Mouse (Mus musculus): ENCODE measurements at regions not wholly inside any gene's neighbourhood (a gene's known extent, or its start where the extent isn't known, plus 50 kb on each side); places are given as distances from the start of the nearest gene placed in this dataset.

DNA sequence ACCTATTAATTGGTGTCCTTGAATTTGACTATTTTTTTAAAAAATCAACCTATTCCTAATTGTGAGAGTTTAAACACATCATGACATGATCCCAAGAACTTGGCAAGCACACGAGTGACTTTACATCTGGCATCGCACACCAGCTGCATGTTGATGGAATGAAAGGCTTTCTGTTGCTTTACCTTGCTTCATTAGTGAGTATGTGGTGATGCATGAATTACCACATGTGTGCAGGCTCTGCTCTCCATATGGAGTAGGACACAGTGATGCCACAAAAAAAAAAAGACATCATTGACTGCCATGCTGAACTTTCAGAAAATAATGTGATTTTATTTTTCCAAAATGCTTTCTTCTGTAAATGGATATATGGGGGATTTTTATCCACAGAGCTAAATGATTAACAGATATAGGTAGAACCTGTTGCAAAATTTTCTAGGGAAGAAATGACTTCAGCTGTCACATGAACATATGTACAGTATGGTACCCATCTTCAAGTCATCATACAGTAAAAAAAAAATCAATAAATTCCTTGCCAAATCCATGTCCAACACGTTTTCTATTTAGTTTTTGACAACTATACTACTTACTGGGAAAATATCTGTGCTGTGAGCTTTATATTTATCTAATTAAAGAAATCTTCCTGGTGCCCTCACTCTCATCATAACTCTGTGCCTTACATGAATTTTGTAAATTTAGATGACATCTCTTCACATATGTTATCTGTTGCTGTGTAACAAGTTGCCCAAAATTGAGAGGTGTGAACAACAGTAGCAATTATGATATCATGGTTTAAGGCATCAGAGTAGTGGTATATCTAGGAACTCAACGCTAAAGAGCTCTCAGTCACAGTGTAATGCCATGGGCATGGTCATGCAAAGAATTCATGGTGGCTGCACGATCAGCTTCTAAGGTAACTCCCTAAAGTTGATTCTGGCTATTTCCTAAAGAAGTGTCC is 84.0 kb upstream of the Arrdc3 start:
- no peaks in the 10 kb centered on the region for H3K4me1 ChIP-seq (ENCODE audit: control insufficient read depth, insufficient read depth, low read length)
- no peaks in the 10 kb centered on the region for H3K27me3 ChIP-seq (ENCODE audit: control insufficient read depth, insufficient read depth, low read length)
- ATAC-seq (ENCODE audit: insufficient read depth, low FRiP score, low TSS enrichment) (no peak), DNase-seq (ENCODE audit: low spot score) (no peak)
- H3K27ac ChIP-seq (ENCODE audit: low read depth, low read length), result no peak overlapping the region
- WGBS, result 84% methylated on average over 5 of the region's 5 CpGs
- no peaks in the 10 kb centered on the region for H3K9me3 ChIP-seq (ENCODE audit: control insufficient read depth, low read length)
- no peaks in the 10 kb centered on the region for H3K36me3 ChIP-seq (ENCODE audit: control insufficient read depth, insufficient read depth, low read length)
- no peak overlapping the region for H3K9ac ChIP-seq (ENCODE audit: low read length)
- no peak overlapping the region for H3K4me3 ChIP-seq (ENCODE audit: low read depth, low read length)
- H3K4me2 ChIP-seq (ENCODE audit: low read depth), result no peak overlapping the region

DNA sequence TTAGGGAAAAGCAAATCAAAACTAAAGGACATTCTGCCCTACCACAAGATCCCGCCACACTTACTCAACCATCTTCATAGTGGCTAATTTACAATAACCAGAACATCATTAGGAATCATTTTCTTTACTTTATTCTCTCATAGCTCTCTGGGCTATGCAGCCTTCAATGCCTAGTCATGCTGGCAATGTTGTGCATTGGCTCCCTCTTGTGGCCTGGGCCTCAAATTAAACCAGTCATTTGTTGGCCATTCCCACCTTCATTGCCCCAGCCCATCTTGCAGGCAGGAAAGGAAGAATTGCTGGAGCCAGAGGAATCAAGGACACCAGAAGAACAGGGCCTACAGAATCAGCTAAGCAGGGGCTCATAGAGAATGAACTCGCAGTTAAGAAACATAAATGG is 77.0 kb upstream of the Arrdc3 start:
- Histone ChIP-seq H3K9me3 (ENCODE audit: control insufficient read depth, low read length) (no peaks in the 10 kb centered on the region), H3K4me3 (ENCODE audit: low read depth, low read length) (no peak overlapping the region), H3K4me2 (ENCODE audit: low read depth) (no peak overlapping the region), H3K27ac (ENCODE audit: low read depth, low read length) (no peak overlapping the region), H3K9ac (ENCODE audit: low read length) (no peak overlapping the region), H3K27me3 (ENCODE audit: control insufficient read depth, insufficient read depth, low read length) (no peaks in the 10 kb centered on the region), H3K36me3 (ENCODE audit: control insufficient read depth, insufficient read depth, low read length) (no peaks in the 10 kb centered on the region), H3K4me1 (ENCODE audit: control insufficient read depth, insufficient read depth, low read length) (no peaks in the 10 kb centered on the region)
- 57% methylated on average over 2 of the region's 2 CpGs for WGBS
- DNase-seq (ENCODE audit: low spot score) (peak; percentile 65), ATAC-seq (ENCODE audit: insufficient read depth, low FRiP score, low TSS enrichment) (peak; percentile 70; the same call in 1 of the 2 replicates)

- ATAC-seq (ENCODE audit: insufficient read depth, low FRiP score, low TSS enrichment), result no peak
Observed at GRCm38 (mm10) chr13:80827037-80827471, 56.1 kb upstream of the Arrdc3 start.

More at GRCm38 (mm10) chr13:80827037-80827471, 56.1 kb upstream of the Arrdc3 start:
- no peak overlapping the region for H3K4me3 ChIP-seq (ENCODE audit: low read depth, low read length)
- H3K4me2 ChIP-seq (ENCODE audit: low read depth), result no peak overlapping the region
- no peaks in the 10 kb centered on the region for H3K9me3 ChIP-seq (ENCODE audit: control insufficient read depth, low read length)
- no peaks in the 10 kb centered on the region for H3K36me3 ChIP-seq (ENCODE audit: control insufficient read depth, insufficient read depth, low read length)
- no peak overlapping the region for H3K9ac ChIP-seq (ENCODE audit: low read length)
- no peak for DNase-seq (ENCODE audit: low spot score)
- no peak overlapping the region for H3K27ac ChIP-seq (ENCODE audit: low read depth, low read length)
- no peaks in the 10 kb centered on the region for H3K4me1 ChIP-seq (ENCODE audit: control insufficient read depth, insufficient read depth, low read length)
- no peaks in the 10 kb centered on the region for H3K27me3 ChIP-seq (ENCODE audit: control insufficient read depth, insufficient read depth, low read length)

Data from neural tube, embryonic 11.5 days (tissue).